Mouse (Mus musculus) cerebellum, postnatal 4 days (tissue): ENCODE measurements around the gene Mob3b.
"Not testable (repeated sequence)": the region's sequence is repeated elsewhere in the genome, so short reads cannot be mapped to it uniquely, and the experiment has no call there.

Source experiments
- DNase-seq, 2 experiments: peaks; one replicate each; pipeline ENCODE4 v3.0.0; 2022; ENCODE audit warnings: low spot score in 2 of 2, mixed read lengths in 1 of 2

Mob3b gene

DNA sequence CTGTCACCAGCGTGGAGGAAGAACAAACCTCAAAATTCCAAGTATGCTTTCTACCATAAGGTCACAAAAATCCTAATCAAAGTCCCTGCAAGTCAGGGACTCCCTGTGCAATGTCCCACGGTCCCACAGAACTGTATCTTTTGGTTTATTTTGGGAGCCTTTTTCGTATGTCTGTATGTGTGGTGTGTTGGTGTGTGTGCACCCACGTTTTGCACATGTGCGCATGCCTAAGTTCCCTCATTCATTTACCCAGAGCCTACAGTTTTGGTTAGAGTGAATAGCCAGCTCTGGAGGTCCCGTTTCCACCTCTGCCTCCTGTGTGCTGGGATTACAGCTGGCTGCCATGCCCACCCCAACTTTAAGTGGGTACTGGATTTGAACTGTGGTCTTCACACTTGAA is 189.7 kb downstream of the Mob3b start:
- DNase-seq: no peak

DNA sequence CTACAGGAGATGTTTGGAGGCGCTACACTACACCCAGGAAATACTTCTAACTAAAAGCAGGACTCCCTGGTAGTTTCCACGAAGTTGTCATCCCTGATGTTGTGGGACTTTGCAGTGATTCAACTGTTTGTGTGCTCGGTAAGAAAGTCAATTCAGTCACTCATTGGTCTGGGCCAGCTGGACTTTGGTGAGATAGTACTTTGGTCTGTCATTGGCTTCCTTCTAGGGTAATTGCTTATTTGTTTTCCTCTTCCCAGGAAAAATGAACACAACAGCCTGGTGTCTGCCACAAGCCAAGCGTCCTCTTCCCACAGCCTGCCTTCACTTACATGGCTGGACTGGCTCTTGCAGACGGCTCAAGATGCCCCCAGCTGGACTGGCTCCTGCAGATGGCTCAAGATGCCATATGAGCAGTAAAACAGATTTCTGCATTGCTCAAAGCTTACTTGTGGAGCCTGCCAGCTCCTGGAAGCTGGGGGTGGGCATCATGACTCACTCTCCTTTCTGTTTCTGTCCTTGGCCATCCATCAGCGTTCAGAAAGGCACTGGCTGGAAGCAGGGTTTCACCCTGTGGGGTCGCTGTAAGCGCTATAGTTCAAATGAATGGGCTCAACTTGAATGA is 190.8 kb downstream of the Mob3b start:
- DNase-seq: peak in 1 of 2 experiments; percentile 32

DNA sequence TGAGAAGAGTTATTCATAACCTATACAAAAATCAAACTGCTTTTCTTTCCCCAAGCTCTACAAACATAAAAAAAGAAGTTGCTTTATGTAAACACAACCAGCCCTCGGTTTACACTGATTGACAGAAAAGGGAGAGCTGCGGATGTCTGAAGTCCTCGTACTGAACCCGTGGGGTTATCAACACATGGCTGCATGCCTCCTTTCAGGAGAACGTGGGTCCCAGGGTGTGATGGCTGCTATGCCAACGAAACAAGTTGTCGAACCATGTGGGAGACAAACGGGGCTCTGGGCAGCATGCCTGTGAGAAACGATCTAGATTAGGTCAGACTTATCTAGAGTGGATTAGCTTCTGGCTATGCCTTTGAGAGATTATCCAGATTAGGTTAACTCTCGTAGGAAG is 192.4 kb downstream of the Mob3b start:
- no peak for DNase-seq

DNA sequence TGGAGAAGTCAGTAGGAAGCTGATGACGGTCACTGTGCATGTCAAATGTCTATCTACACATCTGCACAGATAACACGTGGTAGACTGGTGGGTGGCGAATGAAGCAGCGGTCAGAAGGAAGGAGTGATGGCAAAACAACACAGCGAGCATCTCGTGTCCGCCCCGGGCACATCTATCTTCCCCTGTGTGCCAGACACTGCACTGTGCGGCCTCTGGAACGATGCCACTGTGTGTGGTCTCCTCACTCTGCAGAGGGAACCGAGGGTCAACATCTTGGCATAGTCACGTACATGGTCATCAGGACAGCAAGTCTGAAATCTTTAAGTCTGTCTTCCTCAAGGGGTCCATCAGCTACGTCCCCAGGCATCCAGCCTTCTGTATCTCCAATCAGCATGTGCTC is 193.3 kb downstream of the Mob3b start:
- DNase-seq: no peak

DNA sequence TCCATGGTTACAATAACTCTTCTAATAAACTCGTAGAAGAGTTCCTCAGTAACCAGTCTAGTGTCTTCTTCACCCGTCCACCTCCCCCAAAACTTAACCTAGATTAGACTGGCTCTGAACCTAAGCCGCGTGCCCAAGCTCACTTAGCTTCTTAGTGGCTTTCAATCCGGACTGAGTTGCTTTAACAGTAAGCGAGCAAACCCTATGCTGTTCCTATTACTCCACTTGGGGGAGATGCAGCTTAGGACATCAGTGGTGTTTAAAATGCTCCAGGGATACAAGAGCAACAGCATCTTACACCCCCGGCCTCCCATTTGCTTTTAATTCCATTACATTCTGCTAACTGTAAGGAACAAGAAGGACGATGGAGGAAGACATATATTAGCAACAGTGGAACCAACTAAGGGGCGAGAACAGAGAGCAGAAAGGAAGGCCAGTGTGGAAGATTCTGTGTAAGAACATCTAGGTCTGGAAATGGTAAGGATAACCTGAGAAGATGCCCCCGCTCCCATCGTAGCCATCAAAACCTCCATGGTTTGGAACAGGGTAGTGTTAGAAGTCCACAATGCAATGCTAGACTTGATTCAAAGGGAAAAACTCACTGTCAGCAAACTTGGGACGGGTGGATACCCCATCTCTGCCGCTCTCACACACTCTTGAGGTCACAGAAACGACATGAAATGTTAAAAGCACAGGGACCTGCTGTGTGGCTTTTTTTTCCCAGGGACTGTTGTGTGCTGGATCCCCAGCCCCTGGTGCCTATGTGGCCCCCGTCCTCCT is 196.3 kb downstream of the Mob3b start:
- DNase-seq: no peak

DNA sequence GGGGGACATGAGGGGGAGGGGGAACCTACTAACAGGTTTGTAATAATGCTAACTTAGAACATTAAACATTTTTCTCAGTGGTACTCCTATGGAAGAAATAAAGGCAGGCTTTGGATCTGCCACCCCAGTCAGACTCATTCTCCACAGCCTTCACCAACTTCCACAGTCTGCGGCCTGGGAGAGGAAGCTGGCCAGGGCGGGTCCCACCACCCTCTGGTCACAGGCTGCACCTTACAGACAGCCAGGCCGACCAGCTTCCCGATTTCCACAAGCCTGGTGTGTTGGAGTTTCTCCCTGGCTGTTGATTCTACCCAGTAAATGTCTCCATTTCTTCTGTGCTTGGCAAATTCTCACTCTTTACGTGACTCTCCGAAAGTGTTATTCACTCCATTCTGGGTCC is 197.8 kb downstream of the Mob3b start:
- no peak for DNase-seq

DNA sequence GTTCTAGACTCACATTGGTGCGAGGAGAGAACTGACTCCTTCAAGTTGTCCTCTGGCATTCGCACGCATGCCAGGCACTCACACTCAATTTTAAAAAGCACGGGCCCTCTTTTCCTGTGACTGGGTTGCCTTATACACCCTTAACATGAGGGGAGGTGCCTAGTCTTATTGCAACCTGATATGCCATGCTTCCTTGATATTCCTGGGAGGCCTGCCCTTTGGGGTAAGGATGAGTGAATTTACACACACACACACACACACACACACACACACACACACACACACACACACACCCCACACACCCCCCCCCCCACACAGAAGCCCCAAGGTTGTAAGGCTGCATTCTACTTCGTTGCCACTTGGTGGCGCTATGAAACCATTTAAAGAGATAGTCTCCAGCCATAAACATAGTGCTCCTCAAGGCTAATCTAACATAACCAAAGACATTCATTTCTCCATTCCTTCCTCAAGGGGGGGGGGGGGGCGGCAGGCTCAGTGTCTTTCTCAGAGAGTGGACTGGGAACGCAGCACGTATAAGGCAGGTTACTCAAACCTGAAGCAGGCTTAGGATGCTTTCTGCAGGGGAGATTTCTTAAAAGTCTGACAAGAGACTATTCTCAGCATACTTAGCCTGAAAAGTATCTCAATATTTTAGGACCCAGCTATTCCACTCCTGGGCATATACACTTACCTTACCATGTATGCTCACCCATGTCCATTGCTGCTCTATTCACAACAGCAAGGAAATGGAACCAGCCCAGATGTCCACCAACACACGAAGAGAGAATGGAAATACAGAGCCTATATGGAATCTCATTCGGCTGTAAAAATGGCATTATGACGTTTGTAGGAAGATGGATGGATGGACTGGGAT is 198.9 kb downstream of the Mob3b start:
- peak in 1 of 2 experiments; percentile 35 for DNase-seq

DNA sequence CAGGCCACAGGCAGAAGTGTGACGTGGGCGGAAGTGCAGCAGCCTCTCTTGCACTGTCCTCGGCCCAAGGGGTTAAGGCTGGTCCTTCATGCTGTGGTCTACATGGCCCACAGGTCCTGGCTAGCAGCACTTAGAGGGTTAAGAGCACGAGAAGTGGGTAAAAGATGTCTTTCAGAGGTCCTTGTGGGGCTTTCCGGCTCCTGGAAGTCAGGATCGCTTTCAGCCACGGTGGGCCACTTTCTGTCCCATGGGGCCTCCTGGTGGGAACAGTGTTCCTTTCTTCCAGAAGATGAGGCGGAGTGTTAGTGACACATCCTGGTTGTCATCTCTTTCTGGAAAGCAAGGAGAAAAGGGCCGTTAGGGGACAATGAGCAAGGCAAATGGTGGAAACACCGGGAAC is 203.6 kb downstream of the Mob3b start:
- no peak for DNase-seq

DNA sequence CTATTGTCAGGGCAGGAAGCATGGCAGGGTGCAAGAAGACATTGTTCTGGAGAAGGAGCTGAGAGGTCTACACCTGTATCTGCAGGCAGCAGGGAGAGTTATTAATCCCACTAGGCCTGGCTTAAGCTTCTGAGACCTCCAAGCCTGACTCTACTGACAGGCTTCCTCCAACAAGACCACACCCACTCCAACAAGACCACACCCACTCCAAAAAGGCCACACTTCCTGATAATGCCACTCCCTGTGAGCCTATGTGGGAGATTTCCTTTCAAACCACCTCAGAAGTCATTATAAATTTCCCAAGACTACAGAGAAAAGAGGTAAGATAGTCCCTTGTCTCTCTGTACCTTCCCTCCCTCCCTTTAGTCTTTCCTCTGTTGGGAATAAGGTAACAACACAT is 210.1 kb downstream of the Mob3b start:
- no peak for DNase-seq

DNA sequence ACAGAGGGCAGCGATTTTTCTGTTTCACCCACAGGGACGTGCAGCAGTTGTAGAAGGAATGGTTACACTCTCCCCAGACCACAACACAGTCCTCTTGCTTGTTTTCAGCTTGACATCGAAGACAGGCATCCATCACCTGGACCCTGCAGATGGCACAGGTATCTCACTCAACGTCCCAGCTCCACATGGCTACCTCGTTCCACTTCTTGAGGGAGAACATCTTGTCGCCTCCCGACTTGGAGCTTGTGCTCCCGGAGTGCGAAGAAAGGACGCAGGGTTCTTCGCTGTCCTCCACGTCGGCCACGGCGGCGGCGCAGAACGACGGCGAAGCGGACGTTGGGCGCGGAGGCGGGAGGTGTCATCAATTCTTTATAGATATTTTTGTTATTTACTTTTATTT is 216.2 kb downstream of the Mob3b start:
- no peak for DNase-seq

DNA sequence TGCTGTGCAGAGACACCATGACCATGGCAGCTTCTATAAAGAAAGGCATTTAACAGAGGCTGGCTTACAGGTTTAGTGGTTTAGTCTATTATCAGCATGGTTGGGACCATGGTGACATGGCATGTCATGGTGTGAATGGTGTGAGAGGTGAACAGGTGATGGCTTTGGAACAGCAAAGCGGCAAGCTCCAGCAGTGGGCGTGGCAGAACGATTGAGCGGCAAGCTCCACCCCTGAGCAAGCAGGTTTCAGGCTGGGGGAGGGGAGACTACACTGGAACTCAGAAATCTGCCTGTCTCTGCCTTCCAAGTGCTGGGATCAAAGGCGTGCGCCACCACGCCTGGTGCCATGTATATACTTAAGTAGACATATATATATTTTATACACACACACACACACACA is 228.9 kb downstream of the Mob3b start:
- DNase-seq: not testable (repeated sequence)

DNA sequence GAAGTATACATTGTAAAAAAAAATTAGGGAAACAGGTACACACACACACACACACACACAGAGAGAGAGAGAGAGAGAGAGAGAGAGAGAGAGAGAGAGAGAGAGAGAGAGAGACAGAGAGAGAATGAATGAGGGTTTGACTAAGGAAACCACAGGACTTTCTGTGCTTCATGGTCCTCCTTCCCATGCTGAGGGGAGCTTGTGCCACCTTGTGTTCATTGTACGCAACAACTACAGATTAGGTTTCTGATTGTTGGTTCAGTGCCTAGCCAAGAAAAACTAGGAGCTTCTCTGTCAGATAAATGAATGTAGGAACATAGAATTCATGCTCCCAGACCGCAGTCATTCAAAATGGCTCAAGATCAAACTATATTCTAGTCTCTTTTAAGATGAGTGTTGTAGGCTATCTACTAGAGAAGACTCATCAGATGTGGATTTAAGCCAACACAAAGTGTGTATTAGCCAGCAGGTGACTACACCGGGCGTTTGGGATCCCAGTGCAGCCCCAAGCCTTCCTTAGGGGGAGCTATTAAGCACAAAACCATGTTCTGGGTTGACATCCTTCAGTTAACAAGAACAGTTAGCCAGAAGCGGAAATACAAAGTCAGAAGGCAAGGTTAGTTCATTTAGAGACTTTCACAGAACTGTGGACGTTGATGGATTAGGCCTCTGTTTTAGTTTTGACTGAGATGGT is 235.0 kb downstream of the Mob3b start:
- DNase-seq: peak in 1 of 2 experiments; percentile 36

DNA sequence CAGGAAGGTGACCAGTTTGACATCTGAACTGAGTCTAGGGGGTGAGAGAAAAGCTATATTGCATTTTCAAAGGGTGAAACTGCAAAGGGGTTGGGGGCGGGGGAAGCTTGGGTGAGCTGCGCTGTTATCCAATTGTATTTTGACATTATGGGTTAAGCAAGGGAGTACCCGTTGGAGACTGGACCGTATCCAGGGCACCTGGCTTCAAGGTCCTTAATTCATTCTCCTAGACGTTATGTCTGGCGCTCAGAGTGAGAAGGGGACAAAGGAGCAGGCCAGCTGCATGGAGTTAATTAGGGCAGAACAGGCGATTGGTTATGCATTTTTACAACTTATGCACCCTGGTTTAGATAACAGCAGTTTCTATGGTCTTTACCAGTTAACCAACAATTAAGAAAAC is 239.9 kb downstream of the Mob3b start:
- DNase-seq: no peak

DNA sequence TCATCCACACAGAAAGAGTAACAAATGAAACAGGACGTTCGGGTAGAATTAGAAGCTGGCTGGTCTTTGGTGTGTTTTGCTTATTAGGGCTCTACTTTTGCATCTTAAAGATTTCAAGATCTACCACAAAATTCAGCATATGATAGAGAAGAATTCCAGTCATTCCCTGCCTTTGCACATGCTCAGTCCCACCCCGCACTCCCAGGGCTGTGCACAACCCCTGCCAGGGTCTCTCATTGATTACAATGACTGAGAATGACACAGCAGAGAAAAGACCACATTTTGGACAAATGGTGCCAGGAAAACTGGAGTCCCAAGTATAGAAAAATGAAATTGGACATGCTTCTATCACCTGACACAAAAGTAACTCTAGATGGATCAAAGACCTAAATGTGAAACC is 245.1 kb downstream of the Mob3b start:
- no peak for DNase-seq

DNA sequence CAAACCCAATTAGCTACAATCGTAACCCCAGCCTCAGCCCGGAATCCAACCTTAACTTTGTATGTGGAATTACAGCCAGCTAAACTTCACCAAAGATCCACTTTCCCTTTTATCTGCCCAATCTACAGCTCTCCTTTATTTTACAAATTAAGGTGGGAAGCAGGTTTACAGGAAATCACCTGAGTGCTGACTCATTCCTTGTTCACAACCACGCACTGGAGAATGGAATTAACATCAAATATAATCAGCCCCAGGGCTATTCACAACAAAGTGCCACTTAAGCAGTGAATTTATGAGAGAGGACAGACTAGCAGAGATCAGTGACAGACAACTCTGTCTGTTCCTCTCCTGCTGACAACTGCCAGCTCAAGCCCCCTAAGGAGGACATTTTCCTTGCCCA is 245.9 kb downstream of the Mob3b start:
- DNase-seq: no peak

DNA sequence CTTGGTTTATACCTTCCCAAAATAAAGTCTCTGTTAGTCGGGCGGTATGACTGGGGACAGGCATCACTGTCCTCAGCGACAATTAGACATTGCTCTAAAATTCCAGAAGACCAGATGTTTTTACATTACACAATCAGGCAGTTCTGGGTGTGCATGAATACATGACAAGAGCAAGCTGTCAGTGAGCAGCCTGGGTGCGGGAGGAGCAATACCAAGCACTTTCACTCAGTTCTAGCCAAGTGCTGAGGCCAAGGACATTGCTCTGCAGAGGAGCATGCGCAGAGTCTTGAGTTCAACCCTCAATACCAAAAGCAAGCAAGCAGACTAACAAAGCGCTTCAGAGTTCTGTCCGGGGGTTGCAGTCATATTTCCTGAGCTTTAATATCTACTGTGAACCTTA is 249.2 kb downstream of the Mob3b start:
- DNase-seq: no peak

DNA sequence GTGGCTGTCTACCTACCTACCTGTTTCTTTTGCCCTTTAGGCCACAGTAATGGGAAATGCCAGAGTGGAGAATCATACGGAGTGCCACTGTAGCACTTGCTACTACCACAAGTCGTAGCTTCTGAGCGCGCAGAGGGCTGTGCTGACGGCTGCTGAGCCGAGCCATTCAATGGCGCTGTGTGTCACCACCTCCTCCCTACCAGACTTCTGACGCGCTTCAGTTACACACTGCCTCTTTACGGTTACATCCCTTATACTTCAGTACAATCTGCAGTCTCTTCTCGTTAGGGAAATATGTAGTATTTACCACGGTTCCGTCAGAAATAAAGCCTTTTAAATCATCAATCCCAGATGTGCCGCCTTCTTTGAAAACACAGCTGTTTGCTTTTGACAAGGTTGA is 250.3 kb downstream of the Mob3b start:
- no peak for DNase-seq

DNA sequence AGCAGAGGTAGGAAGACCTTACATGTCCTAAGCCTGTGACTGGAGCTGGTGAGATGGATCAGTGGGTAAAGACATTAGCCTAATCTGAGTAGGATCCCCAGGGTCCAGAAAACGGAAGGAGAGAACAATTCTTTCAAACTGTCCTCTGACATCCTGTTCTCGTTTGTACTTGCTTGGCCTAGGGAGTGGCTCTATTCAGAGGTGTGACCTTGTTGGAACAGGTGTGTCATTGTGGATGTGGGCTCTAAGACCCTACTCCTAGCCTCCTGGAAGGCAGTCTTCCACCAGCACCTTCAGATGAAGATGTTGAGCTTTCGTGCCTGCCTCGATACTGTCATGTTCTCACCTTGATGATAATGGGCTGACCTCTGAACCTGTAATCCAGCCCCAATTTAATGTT is 251.1 kb downstream of the Mob3b start:
- DNase-seq: no peak

DNA sequence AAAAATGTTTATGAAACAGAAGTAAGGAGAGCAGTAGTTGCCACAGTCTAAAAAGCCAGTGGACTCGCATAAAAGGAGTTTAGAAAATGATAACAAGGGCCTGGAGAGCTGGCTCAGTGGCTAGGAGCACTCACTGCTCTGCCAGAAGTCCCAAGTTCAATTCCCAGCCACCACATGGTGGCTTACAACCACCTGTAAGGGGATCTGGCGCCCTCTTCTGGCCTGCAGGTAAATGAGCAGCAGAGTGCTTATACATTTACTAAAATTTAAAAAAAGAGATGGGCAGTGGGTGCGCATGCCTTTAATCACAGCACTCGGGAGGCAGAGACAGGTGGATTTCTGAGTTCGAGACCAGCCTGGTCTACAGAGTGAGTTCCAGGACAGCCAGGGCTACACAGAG is 251.9 kb downstream of the Mob3b start:
- DNase-seq: no peak

DNA sequence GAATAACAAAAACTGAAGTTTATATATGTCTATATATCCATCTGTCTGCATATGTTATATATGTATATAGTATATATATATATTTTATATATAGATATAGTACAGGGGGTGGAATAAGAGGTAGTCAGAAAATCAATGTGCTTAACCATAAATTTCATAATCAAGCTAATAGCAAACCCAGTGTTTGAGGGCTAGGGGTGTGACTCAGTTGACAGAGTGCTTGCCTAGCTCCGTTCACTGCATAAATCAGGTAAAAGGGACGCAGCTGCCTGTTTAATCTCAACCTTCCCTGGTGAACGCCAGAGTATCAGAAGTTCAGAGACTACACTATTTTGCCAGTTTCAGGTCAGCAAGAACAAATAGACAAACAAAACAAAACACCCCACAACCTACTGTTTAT is 255.7 kb downstream of the Mob3b start:
- DNase-seq: not testable (repeated sequence)

DNA sequence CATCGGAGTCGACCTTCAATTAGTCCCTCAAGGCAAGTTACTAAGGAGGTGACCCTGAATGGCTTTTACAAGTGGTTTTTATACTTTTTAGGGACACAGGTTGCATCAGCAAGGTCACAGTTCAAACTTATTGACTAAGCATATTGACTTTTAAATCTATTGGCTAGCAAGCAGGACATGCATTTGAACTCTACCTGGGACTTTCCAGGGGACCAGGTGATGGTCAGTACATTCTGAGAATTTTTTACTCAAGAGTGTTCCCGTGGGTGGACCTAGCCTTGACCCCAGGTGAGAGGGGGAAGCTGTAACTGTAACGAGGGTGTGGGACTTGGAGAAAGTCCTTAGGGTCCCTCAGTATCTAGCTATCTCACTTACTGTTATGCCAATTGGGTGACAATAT is 256.1 kb downstream of the Mob3b start:
- DNase-seq: no peak

DNA sequence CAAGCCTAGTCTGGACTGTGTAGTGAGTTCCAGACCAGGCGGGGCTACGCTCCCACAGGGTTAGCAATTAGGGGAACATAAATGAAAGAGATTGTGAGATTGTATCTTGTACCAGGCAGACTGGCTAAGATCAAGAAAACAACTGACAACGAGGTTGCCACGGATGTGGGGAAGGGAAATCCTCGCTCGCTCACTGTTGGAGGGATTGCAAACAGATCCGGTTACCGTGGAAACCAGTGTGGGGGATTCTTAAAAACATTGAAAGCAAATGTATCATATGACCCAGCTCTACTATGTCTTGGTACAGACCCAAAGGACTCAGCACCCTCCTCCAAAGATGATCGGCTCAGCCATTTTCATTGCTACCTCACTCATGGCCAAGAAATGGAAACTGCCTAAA is 257.1 kb downstream of the Mob3b start:
- no peak for DNase-seq
